Mouse (Mus musculus): ENCODE data around the gene Kif3c. TPM values are rescaled to one million over a fixed set of nuclear protein-coding genes. Genes with fewer than 3 reads are reported as not detected.
"Not testable (repeated sequence)": the region's sequence is repeated elsewhere in the genome, so short reads cannot be mapped to it uniquely, and the experiment has no call there.

The Kif3c gene
- polyA plus RNA-seq, 1 experiment from 2014 or later: 95.6 TPM

GRCm38 (mm10) chr12:3396931-3397330 lies 32.0 kb downstream of the Kif3c start:
- no peak for ATAC-seq (replicated peaks)
- H3K36me3 ChIP-seq (replicated peaks): peaks cover 42% of the 10 kb centered on the region
- H3K4me2 ChIP-seq: no peak overlapping the region
- no peaks in the 10 kb centered on the region for H3K4me1 ChIP-seq
- no peak overlapping the region for H3K4me3 ChIP-seq
- H3K9ac ChIP-seq: no peak overlapping the region
- no peaks in the 10 kb centered on the region for H3K27me3 ChIP-seq (replicated peaks)
- no peak overlapping the region for H3K27ac ChIP-seq
- WGBS: 93% methylated on average over 8 of the region's 8 CpGs
- no peaks in the 10 kb centered on the region for H3K9me3 ChIP-seq

- 79% methylated on average over 3 of the region's 3 CpGs for WGBS
- not testable (repeated sequence) for H3K4me2 ChIP-seq; H3K9ac ChIP-seq; H3K27ac ChIP-seq; H3K9me3 ChIP-seq; H3K4me1 ChIP-seq; H3K27me3 ChIP-seq (replicated peaks); ATAC-seq (replicated peaks); H3K4me3 ChIP-seq
- peaks cover 34% of the 10 kb centered on the region for H3K36me3 ChIP-seq (replicated peaks)
Observed at GRCm38 (mm10) chr12:3405662-3406061, 40.7 kb downstream of the Kif3c start.

- H3K4me3 ChIP-seq: no peak overlapping the region
- no peak overlapping the region for H3K27ac ChIP-seq
- ATAC-seq (replicated peaks): peak; percentile 51
- no peak overlapping the region for H3K9ac ChIP-seq
- H3K27me3 ChIP-seq (replicated peaks): no peaks in the 10 kb centered on the region
- H3K9me3 ChIP-seq: no peaks in the 10 kb centered on the region
- peaks cover 28% of the 10 kb centered on the region for H3K36me3 ChIP-seq (replicated peaks)
- no peak overlapping the region for H3K4me2 ChIP-seq
- H3K4me1 ChIP-seq: no peaks in the 10 kb centered on the region
- 73% methylated on average over 6 of the region's 6 CpGs for WGBS
Observed at GRCm38 (mm10) chr12:3406585-3406984, 41.7 kb downstream of the Kif3c start.

- no peaks in the 10 kb centered on the region for H3K4me1 ChIP-seq
- H3K4me3 ChIP-seq: no peak overlapping the region
- no peaks in the 10 kb centered on the region for H3K36me3 ChIP-seq (replicated peaks)
- no peaks in the 10 kb centered on the region for H3K9me3 ChIP-seq
- no peak overlapping the region for H3K9ac ChIP-seq
- H3K27me3 ChIP-seq (replicated peaks): no peaks in the 10 kb centered on the region
- no peak overlapping the region for H3K27ac ChIP-seq
- WGBS: 81% methylated on average over 4 of the region's 4 CpGs
- ATAC-seq (replicated peaks): no peak
- no peak overlapping the region for H3K4me2 ChIP-seq
Observed at GRCm38 (mm10) chr12:3414956-3415355, 50.0 kb downstream of the Kif3c start.

GRCm38 (mm10) chr12:3418761-3419160 lies 53.8 kb downstream of the Kif3c start:
- no peak for ATAC-seq (replicated peaks)

GRCm38 (mm10) chr12:3420519-3420918 lies 55.6 kb downstream of the Kif3c start:
- H3K36me3 ChIP-seq (replicated peaks): no peaks in the 10 kb centered on the region
- 92% methylated on average over 2 of the region's 2 CpGs for WGBS

More at GRCm38 (mm10) chr12:3418761-3419160, 53.8 kb downstream of the Kif3c start:
- H3K27ac ChIP-seq: no peak overlapping the region
- no peaks in the 10 kb centered on the region for H3K9me3 ChIP-seq
- H3K4me1 ChIP-seq: no peaks in the 10 kb centered on the region
- no peak overlapping the region for H3K4me2 ChIP-seq
- H3K9ac ChIP-seq: no peak overlapping the region
- H3K4me3 ChIP-seq: no peak overlapping the region
- H3K27me3 ChIP-seq (replicated peaks): no peaks in the 10 kb centered on the region
- H3K36me3 ChIP-seq (replicated peaks): no peaks in the 10 kb centered on the region
- 94% methylated on average over 3 of the region's 3 CpGs for WGBS

GRCm38 (mm10) chr12:3422786-3423185 lies 57.9 kb downstream of the Kif3c start:
- no peak overlapping the region for H3K4me2 ChIP-seq
- no peak overlapping the region for H3K4me3 ChIP-seq
- 98% methylated on average over 1 of the region's 1 CpGs for WGBS
- no peaks in the 10 kb centered on the region for H3K27me3 ChIP-seq (replicated peaks)
- H3K27ac ChIP-seq: no peak overlapping the region
- no peak overlapping the region for H3K9ac ChIP-seq
- H3K4me1 ChIP-seq: peaks cover 16% of the 10 kb centered on the region
- H3K36me3 ChIP-seq (replicated peaks): no peaks in the 10 kb centered on the region
- no peaks in the 10 kb centered on the region for H3K9me3 ChIP-seq
- ATAC-seq (replicated peaks): no peak

More at GRCm38 (mm10) chr12:3420519-3420918, 55.6 kb downstream of the Kif3c start:
- Histone ChIP-seq H3K4me2 (no peak overlapping the region), H3K4me3 (no peak overlapping the region), H3K27ac (no peak overlapping the region), H3K4me1 (peaks cover 14% of the 10 kb centered on the region), H3K27me3 (replicated peaks) (no peaks in the 10 kb centered on the region), H3K9me3 (no peaks in the 10 kb centered on the region), H3K9ac (no peak overlapping the region)
- no peak for ATAC-seq (replicated peaks)

GRCm38 (mm10) chr12:3424179-3424578 lies 59.2 kb downstream of the Kif3c start:
- no peak overlapping the region for H3K9ac ChIP-seq
- peaks cover 25% of the 10 kb centered on the region for H3K4me1 ChIP-seq
- 96% methylated on average over 2 of the region's 2 CpGs for WGBS
- no peak overlapping the region for H3K4me3 ChIP-seq
- H3K27me3 ChIP-seq (replicated peaks): no peaks in the 10 kb centered on the region
- H3K27ac ChIP-seq: no peak overlapping the region
- no peaks in the 10 kb centered on the region for H3K9me3 ChIP-seq
- ATAC-seq (replicated peaks): no peak
- no peak overlapping the region for H3K4me2 ChIP-seq
- H3K36me3 ChIP-seq (replicated peaks): no peaks in the 10 kb centered on the region

GRCm38 (mm10) chr12:3425375-3426341 lies 60.7 kb downstream of the Kif3c start:
- Histone ChIP-seq H3K4me1 (peaks cover 25% of the 10 kb centered on the region), H3K9me3 (no peaks in the 10 kb centered on the region), H3K27ac (peak overlapping the region; percentile 96), H3K9ac (peak overlapping the region; percentile 37; the same call in 1 of the 2 replicates), H3K4me3 (peak overlapping the region; percentile 100), H3K27me3 (replicated peaks) (no peaks in the 10 kb centered on the region), H3K36me3 (replicated peaks) (no peaks in the 10 kb centered on the region), H3K4me2 (peak overlapping the region; percentile 64)
- WGBS: 46% methylated on average over 15 of the region's 15 CpGs
- ATAC-seq (replicated peaks): peak; percentile 72

GRCm38 (mm10) chr12:3426530-3427034 lies 61.6 kb downstream of the Kif3c start, which contains the start of gene Asxl2:
Gene Asxl2 (plus strand): TSS chr12:3426857.
- Histone ChIP-seq H3K9ac (peak within 1 kb of the TSS; percentile 84), H3K4me3 (peak within 1 kb of the TSS; percentile 100), H3K4me2 (peak within 1 kb of the TSS; percentile 64), H3K4me1 (peaks cover 25% of the 10 kb centered on the region), H3K9me3 (no peaks in the 10 kb centered on the region), H3K27me3 (replicated peaks) (no peaks in the 10 kb centered on the region), H3K36me3 (replicated peaks) (no peaks in the 10 kb centered on the region), H3K27ac (peak within 1 kb of the TSS; percentile 96)
- peak; percentile 95 for ATAC-seq (replicated peaks)
- whole genome bisulfite sequencing: under 1% methylated on average over 53 of the region's 53 CpGs

- H3K9me3 ChIP-seq: no peaks in the 10 kb centered on the region
- peak overlapping the region; percentile 84 for H3K9ac ChIP-seq
- H3K36me3 ChIP-seq (replicated peaks): no peaks in the 10 kb centered on the region
- WGBS: under 1% methylated on average over 65 of the region's 65 CpGs
- peak overlapping the region; percentile 96 for H3K27ac ChIP-seq
- H3K27me3 ChIP-seq (replicated peaks): no peaks in the 10 kb centered on the region
- H3K4me1 ChIP-seq: peaks cover 25% of the 10 kb centered on the region
- peak overlapping the region; percentile 64 for H3K4me2 ChIP-seq
- peak overlapping the region; percentile 100 for H3K4me3 ChIP-seq
- ATAC-seq (replicated peaks): peak; percentile 66
Observed at GRCm38 (mm10) chr12:3427067-3427889, 62.3 kb downstream of the Kif3c start.

Measured in midbrain, embryonic 15.5 days (tissue).